Mouse (Mus musculus) myocyte (in vitro differentiated cells): ENCODE measurements at regions not wholly inside any gene's neighbourhood (a gene's known extent, or its start where the extent isn't known, plus 50 kb on each side); places are given as distances from the start of the nearest gene placed in this dataset.

Experiments
- E2F4 ChIP-seq: IDR thresholded peaks from one replicate; pipeline ENCODE4 v1.6.1; 2011; ENCODE audit warnings: mild to moderate bottlenecking, control low read depth, moderate library complexity; ENCODE audit not compliant: insufficient read depth
- POLR2A ChIP-seq: IDR thresholded peaks from one replicate; pipeline ENCODE4 v1.6.1; 2011; ENCODE audit warnings: low read depth, mild to moderate bottlenecking, control low read depth, moderate library complexity; ENCODE audit not compliant: insufficient read length
- REST ChIP-seq: IDR thresholded peaks from one replicate; pipeline ENCODE4 v1.6.1; 2011; ENCODE audit warnings: mild to moderate bottlenecking, control low read depth, moderate library complexity; ENCODE audit not compliant: insufficient read depth, insufficient read length
- USF1 ChIP-seq: IDR thresholded peaks from one replicate; pipeline ENCODE4 v1.6.1; 2011; ENCODE audit warnings: low read depth, mild to moderate bottlenecking, control low read depth, moderate library complexity

DNA sequence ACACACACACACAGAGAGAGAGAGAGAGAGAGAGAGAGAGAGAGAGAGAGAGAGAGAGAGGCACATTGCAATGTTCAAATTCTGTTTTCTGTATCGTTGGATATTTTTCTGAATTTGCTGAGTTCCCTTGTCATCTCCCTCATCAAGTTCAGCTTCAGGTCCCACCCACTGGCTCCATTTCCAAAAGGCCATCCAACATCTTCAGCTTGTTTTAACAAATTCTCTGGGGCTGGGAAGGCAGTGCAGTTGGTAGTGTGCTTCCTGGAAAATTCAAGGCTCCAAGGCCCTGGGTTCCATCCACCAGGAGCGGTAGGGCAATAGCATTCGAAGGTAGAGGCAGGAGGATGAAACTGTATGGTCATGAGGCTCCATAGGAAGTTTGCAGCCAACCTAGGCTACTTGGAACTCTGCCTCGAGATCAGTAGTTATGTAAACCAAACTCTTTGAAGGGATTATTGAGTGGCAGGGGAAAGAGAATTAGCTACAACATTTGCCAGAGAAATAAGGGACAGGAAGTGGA, 105.9 kb downstream of the Polr2m start:
- TF ChIP-seq POLR2A (no peak), USF1 (no peak), E2F4 (no peak), REST (no peak)
